Mouse (Mus musculus): ENCODE data around the gene Fhl2.

DNA sequence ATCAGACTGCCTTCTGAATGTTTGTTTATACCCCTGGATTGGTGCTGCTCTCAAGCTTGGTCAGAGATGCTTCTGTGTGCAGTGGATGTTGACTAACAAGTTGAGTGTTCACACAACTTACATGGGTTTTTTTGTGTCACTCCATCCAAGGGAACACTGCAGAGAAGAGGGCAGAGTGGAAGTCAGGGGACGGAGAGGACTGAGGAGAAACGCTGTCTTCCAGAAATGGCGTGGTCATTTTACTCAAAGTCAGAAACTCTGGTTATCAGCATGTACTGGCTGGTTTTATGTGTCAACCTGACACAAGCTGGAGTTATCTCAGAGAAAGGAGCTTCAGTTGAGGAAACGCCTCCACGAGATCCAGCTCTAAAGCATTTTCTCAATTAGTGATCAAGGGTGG lies 75.8 kb downstream of the Fhl2 start:
- TF ChIP-seq CTCF (IDR thresholded peaks at IDR 0.05; ENCODE audit: low read depth, low read length) (no peak), GATA1 (IDR thresholded peaks at IDR 0.05; ENCODE audit: borderline replicate concordance, low read length) (no peak), POLR2AphosphoS5 (IDR thresholded peaks at IDR 0.05; ENCODE audit: insufficient replicate concordance, low read depth, low read length) (no peak), TAL1 (conservative IDR thresholded peaks at IDR 0.05; ENCODE audit: low read depth, low read length) (no peak), GATA2 (IDR thresholded peaks at IDR 0.05; ENCODE audit: borderline replicate concordance, low read depth, low read length) (no peak)

Data from G1E (cell line).